Mouse (Mus musculus) limb, embryonic 14.5 days (tissue): ENCODE results near the gene Dyrk2. TPM values are rescaled to one million over a fixed set of nuclear protein-coding genes. Genes with fewer than 3 reads are reported as not detected.

Experiments used
- ATAC-seq: fragments of 200-750 bp; cut with Nextera tagmentation; 2 replicates; pipeline ENCODE4 v1.8.0; 2017; ENCODE audit warnings: low read depth, moderate number of reproducible peaks, moderate TSS enrichment; ENCODE audit not compliant: low FRiP score
- DNase-seq: peaks from one replicate; pipeline ENCODE4 v3.0.0-alpha.2; 2015; ENCODE audit warnings: low spot score
- H3K27ac ChIP-seq: fragments of 300-500 bp; sonication (generic); replicated peaks from 2 replicates; pipeline ENCODE4 v1.5.1; 2014; ENCODE audit warnings: low read depth, mild to moderate bottlenecking, low read length, moderate library complexity, mixed read lengths
- H3K27me3 ChIP-seq: fragments of 300-500 bp; sonication (generic); 2 replicates; pipeline ENCODE4 v1.6.1; 2014; ENCODE audit warnings: low read length, mixed read lengths; ENCODE audit not compliant: control insufficient read depth, insufficient read depth
- H3K36me3 ChIP-seq: fragments of 300-500 bp; sonication (generic); 2 replicates; pipeline ENCODE4 v1.6.1; 2014; ENCODE audit warnings: mild to moderate bottlenecking, low read length, moderate library complexity, mixed read lengths; ENCODE audit not compliant: control insufficient read depth, insufficient read depth
- H3K4me1 ChIP-seq: fragments of 300-500 bp; sonication (generic); 2 replicates; pipeline ENCODE4 v1.6.1; 2014; ENCODE audit warnings: antibody characterized with exemption, low read length, mixed read lengths; ENCODE audit not compliant: control insufficient read depth, insufficient read depth
- H3K4me2 ChIP-seq: fragments of 300-500 bp; sonication (generic); replicated peaks from 2 replicates; pipeline ENCODE4 v1.6.1; 2014; ENCODE audit warnings: low read depth, mild to moderate bottlenecking, low read length, moderate library complexity; ENCODE audit not compliant: severe bottlenecking
- H3K4me3 ChIP-seq: fragments of 300-500 bp; sonication (generic); replicated peaks from 2 replicates; pipeline ENCODE4 v1.5.1; 2014; ENCODE audit warnings: low read length
- H3K9ac ChIP-seq: fragments of 300-500 bp; sonication (generic); 2 replicates; pipeline ENCODE4 v1.6.1; 2014; ENCODE audit warnings: mild to moderate bottlenecking, low read depth, low read length, moderate library complexity; ENCODE audit not compliant: severe bottlenecking
- H3K9me3 ChIP-seq: fragments of 300-500 bp; sonication (generic); 2 replicates; pipeline ENCODE4 v1.6.1; 2016; ENCODE audit warnings: low read length; ENCODE audit not compliant: control insufficient read depth
- POLR2A ChIP-seq: fragments of 200-500 bp; IDR thresholded peaks from 2 replicates; pipeline ENCODE4 v1.8.0; 2012; ENCODE audit warnings: inconsistent platforms, mild to moderate bottlenecking, moderate library complexity, borderline replicate concordance; ENCODE audit not compliant: insufficient read depth, insufficient read length; ENCODE audit errors: extremely low read depth
- WGBS: fragments of 180-500 bp; shearing (Covaris S2); extraction: QIAGEN DNeasy Blood & Tissue Kit; methylation state at CpG from one replicate; pipeline ENCODE4 v1.1.7; 2014; 5-methylcytosine and 5-hydroxymethylcytosine counted together
- polyA plus RNA-seq, 2 experiments: library from polyadenylated mRNA; depleted of rRNA in 1 of 2; stranded (reverse) in 1 of 2; unstranded in 1 of 2; fragments of >200 nt; fragmentation: Nextera tagmentation in 1 of 2; extraction: Ambion mirVana in 1 of 2; gene quantifications; 2 replicates each; pipeline versions ENCODE4 v1.2.1 to v1.2.3; 2012 to 2014

The Dyrk2 gene
- polyA plus RNA-seq, 2 experiments = 13.3 to 20.9 TPM

DNA sequence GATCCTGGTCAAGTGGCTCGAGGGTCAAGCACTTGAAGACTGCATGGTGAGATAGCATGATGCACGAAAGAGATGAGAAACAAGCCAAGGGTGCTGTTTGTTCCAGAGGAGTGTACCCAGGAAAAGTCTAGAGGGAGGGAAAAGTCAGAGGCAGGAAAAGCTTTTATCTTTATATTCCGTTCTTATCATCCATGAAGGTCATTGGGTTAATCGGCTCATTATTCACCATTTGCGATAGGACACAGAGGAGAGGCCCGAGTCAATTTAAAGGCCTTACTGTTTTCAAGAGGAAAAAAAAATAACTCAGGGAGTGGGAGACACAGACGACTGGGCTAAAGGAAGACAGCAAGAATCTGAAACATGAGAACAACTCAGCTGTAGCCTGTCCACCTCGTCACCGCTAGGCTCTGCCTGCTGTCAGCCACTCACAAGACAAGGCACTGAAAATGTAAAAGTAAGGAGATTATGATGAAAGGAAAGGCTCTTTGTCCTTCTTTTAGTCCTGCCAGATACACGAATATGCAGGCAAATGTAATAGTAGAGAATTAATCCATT lies 22.9 kb downstream of the Dyrk2 start:
- no peak for DNase-seq

GRCm38 (mm10) chr10:118840598-118840997 lies 29.4 kb downstream of the Dyrk2 start:
- DNase-seq (no peak), ATAC-seq (no peak)
- Histone ChIP-seq H3K9me3 (no peaks in the 10 kb centered on the region), H3K27me3 (no peaks in the 10 kb centered on the region), H3K4me3 (no peak overlapping the region), H3K4me1 (no peaks in the 10 kb centered on the region), H3K27ac (no peak overlapping the region), H3K9ac (no peak overlapping the region), H3K36me3 (no peaks in the 10 kb centered on the region), H3K4me2 (no peak overlapping the region)
- TF ChIP-seq POLR2A = no peak
- WGBS = 81% methylated on average over 9 of the region's 9 CpGs

More for the DNA sequence above, 22.9 kb downstream of the Dyrk2 start:
- no peak overlapping the region for H3K27ac ChIP-seq
- no peaks in the 10 kb centered on the region for H3K4me1 ChIP-seq
- no peak for ATAC-seq
- no peak for TF ChIP-seq POLR2A
- no peaks in the 10 kb centered on the region for H3K9me3 ChIP-seq
- no peaks in the 10 kb centered on the region for H3K27me3 ChIP-seq
- H3K9ac ChIP-seq = no peak overlapping the region
- no peak overlapping the region for H3K4me2 ChIP-seq
- H3K4me3 ChIP-seq = no peak overlapping the region
- no peaks in the 10 kb centered on the region for H3K36me3 ChIP-seq
- WGBS = 47% methylated on average over 10 of the region's 10 CpGs

- H3K4me2 ChIP-seq = no peak overlapping the region
- WGBS = 72% methylated on average over 19 of the region's 19 CpGs
- H3K4me1 ChIP-seq = no peaks in the 10 kb centered on the region
- H3K27me3 ChIP-seq = no peaks in the 10 kb centered on the region
- no peaks in the 10 kb centered on the region for H3K36me3 ChIP-seq
- DNase-seq (no peak), ATAC-seq (no peak)
- no peak for TF ChIP-seq POLR2A
- no peak overlapping the region for H3K4me3 ChIP-seq
- H3K9me3 ChIP-seq = no peaks in the 10 kb centered on the region
- no peak overlapping the region for H3K27ac ChIP-seq
- H3K9ac ChIP-seq = no peak overlapping the region
Measured at GRCm38 (mm10) chr10:118839343-118840141, 30.5 kb downstream of the Dyrk2 start.

DNA sequence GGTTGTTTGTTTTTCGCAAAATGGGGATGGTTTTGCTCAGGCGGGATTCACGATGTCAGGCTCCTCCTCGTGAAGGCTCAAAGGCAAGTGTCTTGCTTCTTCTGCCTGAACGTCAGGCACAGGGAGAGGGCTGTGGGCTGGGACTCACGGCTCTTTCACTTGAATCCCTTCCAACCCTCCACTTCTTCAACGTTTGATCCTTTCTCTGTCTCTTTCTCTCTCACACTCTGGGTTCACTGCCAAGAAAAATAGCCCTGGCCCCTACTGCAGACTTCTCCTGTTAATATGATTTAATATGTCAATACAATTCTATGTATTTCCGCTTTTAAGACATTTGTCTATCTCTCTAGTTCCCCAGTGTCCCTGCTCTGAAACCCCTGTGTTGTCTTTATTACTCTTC lies 32.4 kb downstream of the Dyrk2 start:
- Histone ChIP-seq H3K9ac (no peak overlapping the region), H3K4me3 (no peak overlapping the region), H3K27ac (no peak overlapping the region), H3K4me1 (no peaks in the 10 kb centered on the region), H3K9me3 (no peaks in the 10 kb centered on the region), H3K36me3 (no peaks in the 10 kb centered on the region), H3K27me3 (no peaks in the 10 kb centered on the region), H3K4me2 (no peak overlapping the region)
- DNase-seq (no peak), ATAC-seq (no peak)
- WGBS = 70% methylated on average over 8 of the region's 8 CpGs
- no peak for TF ChIP-seq POLR2A

DNA sequence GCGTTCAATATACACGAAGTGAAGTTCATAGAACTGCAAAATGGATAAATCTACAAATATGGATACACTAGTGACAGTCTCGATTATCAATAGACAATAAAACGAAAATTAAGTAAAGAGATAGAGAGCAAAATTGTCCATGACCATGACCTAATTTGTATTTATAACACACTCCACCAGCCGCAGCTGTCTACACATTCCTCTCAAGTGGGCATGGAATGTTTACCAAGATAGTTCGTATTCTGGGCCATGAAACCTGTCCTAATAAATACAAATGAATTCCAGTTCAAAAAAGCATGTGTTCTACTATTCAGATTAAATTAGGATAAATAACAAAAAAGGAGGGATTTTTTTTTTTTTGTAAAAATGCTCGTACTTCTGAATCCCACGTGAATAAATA lies 38.8 kb downstream of the Dyrk2 start:
- Histone ChIP-seq H3K27me3 (no peaks in the 10 kb centered on the region), H3K36me3 (no peaks in the 10 kb centered on the region), H3K4me2 (no peak overlapping the region), H3K4me1 (no peaks in the 10 kb centered on the region), H3K9me3 (no peaks in the 10 kb centered on the region), H3K4me3 (no peak overlapping the region), H3K9ac (no peak overlapping the region), H3K27ac (no peak overlapping the region)
- no peak for DNase-seq
- 77% methylated on average over 8 of the region's 8 CpGs for WGBS
- TF ChIP-seq POLR2A = no peak
- no peak for ATAC-seq
